Mouse (Mus musculus) stomach, postnatal 0 days (tissue): ENCODE results near the gene Lrfn4. TPM values are rescaled to one million over a fixed set of nuclear protein-coding genes. Genes with fewer than 3 reads are reported as not detected.

Experiments used
- ATAC-seq: fragments of 200-750 bp; cut with Nextera tagmentation; 2 replicates; pipeline ENCODE4 v1.8.0; 2017; ENCODE audit not compliant: low FRiP score, low TSS enrichment
- DNase-seq: peaks from one replicate; pipeline ENCODE4 v3.0.0-alpha.2; 2016; ENCODE audit warnings: low spot score
- H3K27ac ChIP-seq: fragments of 300-500 bp; sonication (generic); replicated peaks from 2 replicates; pipeline ENCODE4 v1.5.1; 2014; ENCODE audit warnings: mild to moderate bottlenecking, control low read depth
- H3K27me3 ChIP-seq: fragments of 300-500 bp; sonication (generic); 2 replicates; pipeline ENCODE4 v1.6.1; 2014; ENCODE audit warnings: low read length; ENCODE audit not compliant: control insufficient read depth, insufficient read depth
- H3K36me3 ChIP-seq: fragments of 300-500 bp; sonication (generic); 2 replicates; pipeline ENCODE4 v1.6.1; 2014; ENCODE audit warnings: low read length, mixed read lengths; ENCODE audit not compliant: control insufficient read depth, insufficient read depth
- H3K4me1 ChIP-seq: fragments of 300-500 bp; sonication (generic); replicated peaks from 2 replicates; pipeline ENCODE4 v1.6.1; 2014; ENCODE audit warnings: antibody characterized with exemption; ENCODE audit not compliant: control insufficient read depth, insufficient read depth
- H3K4me2 ChIP-seq: fragments of 300-500 bp; sonication (generic); replicated peaks from 2 replicates; pipeline ENCODE4 v1.6.1; 2014; ENCODE audit warnings: low read depth, mild to moderate bottlenecking, control low read depth, moderate library complexity
- H3K4me3 ChIP-seq: fragments of 300-500 bp; sonication (generic); 2 replicates; pipeline ENCODE4 v1.5.1; 2014; ENCODE audit warnings: low read depth, low read length, control low read depth
- H3K9ac ChIP-seq: fragments of 300-500 bp; sonication (generic); 2 replicates; pipeline ENCODE4 v1.6.1; 2014; ENCODE audit warnings: mild to moderate bottlenecking, low read length, control low read depth, mixed read lengths
- H3K9me3 ChIP-seq: fragments of 300-500 bp; sonication (generic); 2 replicates; pipeline ENCODE4 v1.6.1; 2016; ENCODE audit warnings: low read length; ENCODE audit not compliant: control insufficient read depth
- CTCF ChIP-seq: IDR thresholded peaks from 2 replicates; pipeline ENCODE4 v1.5.1; 2016; ENCODE audit warnings: antibody characterized with exemption, low read depth, mild to moderate bottlenecking, moderate library complexity
- EP300 ChIP-seq: optimal IDR thresholded peaks from 2 replicates; pipeline ENCODE3; 2016; ENCODE audit warnings: antibody characterized with exemption
- WGBS: fragments of 180-500 bp; shearing (Covaris S2); extraction: QIAGEN DNeasy Blood & Tissue Kit; methylation state at CpG from one replicate; pipeline ENCODE4 v1.1.7; 2014; 5-methylcytosine and 5-hydroxymethylcytosine counted together
- polyA plus RNA-seq: library from polyadenylated mRNA; unstranded; fragments of >200 nt; fragmentation: Nextera tagmentation; extraction: Ambion mirVana; gene quantifications from 2 replicates; pipeline ENCODE4 v1.2.1, GENCODE M21; 2015

The Lrfn4 gene
- polyA plus RNA-seq, 1 experiment from 2014 or later = 4.3 TPM

DNA sequence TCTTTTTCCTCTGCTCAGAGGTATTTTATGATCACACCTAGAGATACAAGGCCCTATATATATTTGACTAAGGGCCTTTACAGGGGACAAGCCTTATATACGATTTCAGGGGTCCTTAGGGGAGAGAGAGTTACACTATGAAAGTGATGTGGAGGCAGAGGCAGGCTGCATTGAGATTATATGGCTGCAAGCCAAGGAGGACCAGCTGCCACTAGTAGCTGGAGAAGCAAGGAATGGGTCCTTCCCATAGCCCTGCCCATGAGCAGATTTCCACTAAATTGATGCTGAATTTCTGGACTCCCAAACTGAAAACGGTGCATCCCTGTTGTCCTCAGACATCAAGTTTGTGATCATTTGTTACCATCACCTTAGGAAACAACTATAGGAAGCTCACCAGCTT, 31.6 kb downstream of the Lrfn4 start:
- H3K27me3 ChIP-seq = no peaks in the 10 kb centered on the region
- no peak for ATAC-seq
- 58% methylated on average over 2 of the region's 2 CpGs for WGBS

DNA sequence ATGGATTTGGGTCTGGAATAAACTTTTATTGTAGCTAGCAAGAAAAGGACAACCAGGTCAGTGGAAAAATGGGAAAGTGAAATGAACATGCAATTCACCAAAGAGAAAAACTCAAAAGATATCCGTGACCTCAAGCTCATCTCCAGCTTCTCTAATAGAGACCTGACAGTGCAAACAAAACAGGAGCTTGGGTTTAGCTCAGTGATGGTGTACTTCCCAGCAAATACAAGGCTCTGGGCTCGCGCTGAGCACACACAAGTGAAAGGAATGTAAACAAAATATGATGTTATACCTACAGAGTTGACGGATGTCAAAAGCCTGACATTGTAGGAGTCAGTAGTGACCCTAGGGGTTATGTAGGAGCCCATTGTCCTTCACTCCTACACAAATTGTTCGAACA, 36.2 kb downstream of the Lrfn4 start:
- no peak for TF ChIP-seq CTCF
- no peak for TF ChIP-seq EP300
- H3K27me3 ChIP-seq = no peaks in the 10 kb centered on the region
- 35% methylated on average over 5 of the region's 5 CpGs for WGBS
- H3K27ac ChIP-seq = no peak overlapping the region
- H3K9me3 ChIP-seq = no peaks in the 10 kb centered on the region
- no peaks in the 10 kb centered on the region for H3K4me1 ChIP-seq
- H3K9ac ChIP-seq = no peak overlapping the region
- H3K4me3 ChIP-seq = no peak overlapping the region
- ATAC-seq (no peak; the same call in 1 of the 2 replicates), DNase-seq (no peak)
- H3K4me2 ChIP-seq = no peak overlapping the region
- H3K36me3 ChIP-seq = no peaks in the 10 kb centered on the region

More for the DNA sequence above, 31.6 kb downstream of the Lrfn4 start:
- Histone ChIP-seq H3K4me1 (no peaks in the 10 kb centered on the region), H3K9me3 (no peaks in the 10 kb centered on the region), H3K9ac (no peak overlapping the region), H3K4me2 (no peak overlapping the region), H3K4me3 (no peak overlapping the region), H3K27ac (no peak overlapping the region), H3K36me3 (no peaks in the 10 kb centered on the region)
- TF ChIP-seq CTCF (no peak), EP300 (no peak)
- DNase-seq = no peak

DNA sequence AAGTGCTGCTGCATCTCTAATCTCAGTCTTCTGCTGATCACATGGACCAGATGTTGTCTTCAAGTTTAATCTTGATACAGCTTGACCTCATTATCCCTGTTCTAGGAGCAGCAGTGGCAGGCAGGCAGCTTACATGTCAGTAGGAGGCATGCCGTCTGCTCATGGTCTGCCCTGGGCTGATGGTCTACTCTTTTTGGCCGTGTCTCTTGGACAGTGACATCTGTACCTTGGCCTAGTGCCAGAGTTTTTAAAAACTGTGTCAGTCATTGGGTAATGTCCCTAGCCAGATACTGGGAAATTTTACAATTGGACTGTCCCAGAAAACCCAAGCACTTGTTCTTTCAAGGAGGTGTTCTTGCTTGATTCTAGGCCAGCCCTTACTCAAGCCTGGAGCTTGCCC, 36.7 kb downstream of the Lrfn4 start:
- no peak overlapping the region for H3K4me3 ChIP-seq
- no peaks in the 10 kb centered on the region for H3K36me3 ChIP-seq
- WGBS = 62% methylated on average over 2 of the region's 2 CpGs
- no peaks in the 10 kb centered on the region for H3K27me3 ChIP-seq
- DNase-seq (no peak), ATAC-seq (no peak)
- H3K4me1 ChIP-seq = no peaks in the 10 kb centered on the region
- no peak overlapping the region for H3K9ac ChIP-seq
- TF ChIP-seq CTCF (no peak), EP300 (no peak)
- H3K27ac ChIP-seq = no peak overlapping the region
- no peak overlapping the region for H3K4me2 ChIP-seq
- no peaks in the 10 kb centered on the region for H3K9me3 ChIP-seq

DNA sequence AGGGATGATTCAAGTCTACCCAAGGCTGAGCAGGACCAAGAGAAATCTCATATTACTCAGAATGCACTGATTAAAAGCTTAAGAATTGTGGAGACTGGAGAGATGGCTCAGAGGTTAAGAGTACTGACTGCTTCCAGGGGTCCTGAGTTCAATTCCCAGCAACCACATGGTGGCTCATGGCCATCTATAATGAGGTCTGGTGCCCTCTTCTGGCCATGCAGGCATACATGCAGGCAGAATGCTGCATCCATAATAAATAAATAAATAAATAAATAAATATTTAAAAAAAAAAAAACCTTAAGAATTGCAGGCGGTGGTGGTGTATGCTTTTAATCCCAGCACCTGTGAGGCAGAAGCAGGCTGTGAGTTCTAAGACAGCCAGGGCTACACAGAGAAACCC, 42.2 kb downstream of the Lrfn4 start:
- H3K27ac ChIP-seq = no peak overlapping the region
- DNase-seq = no peak
- TF ChIP-seq CTCF (peak; percentile 54), EP300 (no peak)
- H3K4me1 ChIP-seq = no peaks in the 10 kb centered on the region
- no peak overlapping the region for H3K9ac ChIP-seq
- no peaks in the 10 kb centered on the region for H3K9me3 ChIP-seq
- 74% methylated on average over 1 of the region's 1 CpGs for WGBS
- H3K27me3 ChIP-seq = no peaks in the 10 kb centered on the region
- H3K4me2 ChIP-seq = no peak overlapping the region
- H3K4me3 ChIP-seq = no peak overlapping the region
- no peak for ATAC-seq
- no peaks in the 10 kb centered on the region for H3K36me3 ChIP-seq

DNA sequence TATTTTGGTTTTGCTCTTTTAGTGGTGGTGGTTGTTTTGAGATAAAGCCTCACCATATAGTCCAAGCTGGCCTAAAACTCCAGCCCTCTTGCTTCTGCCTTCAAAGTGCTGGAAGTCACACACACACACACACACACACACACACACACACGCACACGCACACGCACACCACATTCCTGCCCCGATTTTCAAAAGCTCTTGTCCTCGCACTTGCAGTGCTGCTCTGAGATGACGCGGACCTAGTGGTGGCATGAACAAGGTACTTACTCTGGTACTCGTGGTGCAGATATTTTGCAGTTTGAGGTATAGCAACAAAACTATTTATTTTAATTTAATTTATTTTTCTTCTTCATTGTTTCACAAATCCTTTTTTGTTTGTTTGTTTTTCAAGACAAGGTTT, 43.0 kb downstream of the Lrfn4 start:
- no peak for TF ChIP-seq EP300
- 81% methylated on average over 8 of the region's 8 CpGs for WGBS
- no peak overlapping the region for H3K4me3 ChIP-seq
- H3K27ac ChIP-seq = no peak overlapping the region
- H3K9me3 ChIP-seq = no peaks in the 10 kb centered on the region
- no peak overlapping the region for H3K9ac ChIP-seq
- no peaks in the 10 kb centered on the region for H3K4me1 ChIP-seq
- DNase-seq (no peak), ATAC-seq (no peak)
- H3K4me2 ChIP-seq = no peak overlapping the region
- H3K27me3 ChIP-seq = no peaks in the 10 kb centered on the region
- H3K36me3 ChIP-seq = no peaks in the 10 kb centered on the region

DNA sequence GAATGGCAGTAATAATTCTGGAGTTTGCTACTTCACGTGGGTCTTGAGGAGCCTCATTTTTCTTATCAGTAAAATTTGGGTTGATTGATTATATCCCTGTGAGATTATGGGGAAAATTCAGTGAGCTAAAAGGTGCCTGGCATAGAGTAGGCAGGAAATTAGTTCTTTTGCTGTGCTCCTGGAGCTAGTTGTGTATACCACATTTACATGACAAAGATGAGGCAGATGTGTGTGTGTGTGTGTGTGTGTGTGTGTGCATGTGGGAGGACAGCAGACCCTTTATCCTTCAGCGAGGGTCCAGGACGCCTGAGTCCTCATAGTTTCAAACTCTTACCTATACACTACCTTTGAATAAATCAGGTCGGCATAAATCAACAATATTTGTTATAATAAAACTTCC, 43.4 kb downstream of the Lrfn4 start:
- TF ChIP-seq EP300 = no peak
- H3K9me3 ChIP-seq = no peaks in the 10 kb centered on the region
- DNase-seq = no peak
- H3K9ac ChIP-seq = no peak overlapping the region
- 73% methylated on average over 4 of the region's 4 CpGs for WGBS
- H3K27ac ChIP-seq = peak overlapping the region; percentile 20; the same call in 1 of the 2 replicates
- no peak overlapping the region for H3K4me2 ChIP-seq
- H3K36me3 ChIP-seq = no peaks in the 10 kb centered on the region
- ATAC-seq = no peak
- no peak overlapping the region for H3K4me3 ChIP-seq
- H3K4me1 ChIP-seq = no peaks in the 10 kb centered on the region
- H3K27me3 ChIP-seq = no peaks in the 10 kb centered on the region
